Mouse (Mus musculus): ENCODE data around the gene Pomt2.

GRCm38 (mm10) chr12:87160310-87160709 is 12.5 kb upstream of the Pomt2 start:
- no peak for TF ChIP-seq POLR2A (IDR thresholded peaks at IDR 0.05; ENCODE audit: insufficient read depth, low read length)
- TF ChIP-seq CTCF (IDR thresholded peaks at IDR 0.05; ENCODE audit: low read depth, low read length) = no peak
- no peak for TF ChIP-seq EP300 (IDR thresholded peaks at IDR 0.05; ENCODE audit: insufficient read depth, low read depth, low read length)

Data from ES-Bruce4 (cell line).